Mouse (Mus musculus) forebrain, embryonic 14.5 days (tissue): ENCODE data around the gene Slc27a3. TPM values are rescaled to one million over a fixed set of nuclear protein-coding genes. Genes with fewer than 3 reads are reported as not detected.
A peak's percentile ranks its signal among the peaks of the same experiment; 100 is the strongest.

ENCODE experiments used
- ATAC-seq: fragments of 200-750 bp; cut with Nextera tagmentation; 2 replicates; pipeline ENCODE4 v1.8.0; 2017; ENCODE audit warnings: mild to moderate bottlenecking, moderate library complexity
- DNase-seq: peaks from one replicate; pipeline ENCODE4 v3.0.0-alpha.2; 2015; ENCODE audit warnings: low spot score
- H3K27ac ChIP-seq: fragments of 300-500 bp; sonication (generic); 2 replicates; pipeline ENCODE4 v1.5.1; 2014; ENCODE audit warnings: low read depth, mild to moderate bottlenecking, control low read depth, low read length, moderate library complexity
- H3K27me3 ChIP-seq: fragments of 300-500 bp; sonication (generic); replicated peaks from 2 replicates; pipeline ENCODE4 v1.6.1; 2014; ENCODE audit warnings: low read length, control low read depth, mixed read lengths; ENCODE audit not compliant: control insufficient read depth, insufficient read depth
- H3K36me3 ChIP-seq: fragments of 300-500 bp; sonication (generic); 2 replicates; pipeline ENCODE4 v1.6.1; 2014; ENCODE audit warnings: low read length, control low read depth; ENCODE audit not compliant: control insufficient read depth, insufficient read depth
- H3K4me1 ChIP-seq: fragments of 300-500 bp; sonication (generic); 2 replicates; pipeline ENCODE4 v1.6.1; 2014; ENCODE audit warnings: antibody characterized with exemption, low read length, control low read depth; ENCODE audit not compliant: control insufficient read depth, insufficient read depth
- H3K4me2 ChIP-seq: fragments of 300-500 bp; sonication (generic); 2 replicates; pipeline ENCODE4 v1.6.1; 2014; ENCODE audit warnings: mild to moderate bottlenecking, control low read depth, low read length
- H3K4me3 ChIP-seq: fragments of 300-500 bp; sonication (generic); 2 replicates; pipeline ENCODE4 v1.5.1; 2014; ENCODE audit warnings: low read depth, low read length, control low read depth
- H3K9ac ChIP-seq: fragments of 300-500 bp; sonication (generic); 2 replicates; pipeline ENCODE4 v1.6.1; 2014; ENCODE audit warnings: mild to moderate bottlenecking, low read length, control low read depth, moderate library complexity
- H3K9me3 ChIP-seq: fragments of 300-500 bp; sonication (generic); replicated peaks from 2 replicates; pipeline ENCODE4 v1.6.1; 2016; ENCODE audit warnings: low read length, control low read depth, mixed read lengths; ENCODE audit not compliant: control insufficient read depth
- WGBS: fragments of 180-500 bp; shearing (Covaris S2); extraction: QIAGEN DNeasy Blood & Tissue Kit; methylation state at CpG from one replicate; pipeline ENCODE4 v1.1.7; 2014; 5-methylcytosine and 5-hydroxymethylcytosine counted together
- polyA plus RNA-seq: library from polyadenylated mRNA; unstranded; fragments of >200 nt; fragmentation: Nextera tagmentation; extraction: Ambion mirVana; gene quantifications from 2 replicates; pipeline ENCODE4 v1.2.1, GENCODE M21; 2014

Slc27a3 gene
- polyA plus RNA-seq, 1 experiment from 2014 or later: 11.9 TPM

GRCm38 (mm10) chr3:90386817-90387216 lies 2.9 kb downstream of the Slc27a3 start:
- H3K9me3 ChIP-seq: no peaks in the 10 kb centered on the region
- H3K9ac ChIP-seq: no peak overlapping the region
- H3K27me3 ChIP-seq: no peaks in the 10 kb centered on the region
- DNase-seq (no peak), ATAC-seq (no peak)
- no peak overlapping the region for H3K4me3 ChIP-seq
- WGBS: 93% methylated on average over 10 of the region's 10 CpGs
- H3K4me1 ChIP-seq: peaks cover 21% of the 10 kb centered on the region
- H3K27ac ChIP-seq: no peak overlapping the region
- no peak overlapping the region for H3K4me2 ChIP-seq
- H3K36me3 ChIP-seq: peaks cover 25% of the 10 kb centered on the region

DNA sequence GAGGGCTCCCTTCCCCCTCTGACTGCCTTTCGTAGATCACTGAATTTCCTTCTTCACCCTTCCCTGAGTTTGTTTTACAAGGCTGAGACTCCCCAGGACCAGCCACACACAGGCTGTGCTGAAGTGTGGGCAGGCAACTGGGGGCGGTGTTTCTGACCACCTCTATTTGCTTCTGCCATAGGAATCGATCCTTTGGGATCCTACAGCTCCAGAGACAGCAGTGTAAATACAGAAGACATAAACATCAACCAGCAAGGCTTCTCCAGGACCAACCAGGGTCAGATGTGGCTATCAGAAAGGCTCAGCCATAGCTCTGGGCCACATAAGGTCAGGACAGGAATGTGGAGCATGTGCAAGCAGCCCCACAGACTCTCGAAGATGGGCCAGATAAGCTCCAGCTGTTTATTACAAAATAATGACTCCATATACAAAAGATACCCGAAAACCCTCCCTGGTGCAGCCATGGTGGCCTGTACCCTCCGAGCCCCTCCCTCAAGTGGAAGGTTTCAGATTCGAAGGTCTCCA lies 4.8 kb downstream of the Slc27a3 start:
- no peaks in the 10 kb centered on the region for H3K27me3 ChIP-seq
- H3K27ac ChIP-seq: no peak overlapping the region
- H3K9me3 ChIP-seq: no peaks in the 10 kb centered on the region
- H3K4me2 ChIP-seq: no peak overlapping the region
- peaks cover 12% of the 10 kb centered on the region; the same call in 1 of the 2 replicates for H3K36me3 ChIP-seq
- 90% methylated on average over 7 of the region's 7 CpGs for WGBS
- H3K4me3 ChIP-seq: no peak overlapping the region
- ATAC-seq (no peak), DNase-seq (no peak)
- peaks cover 17% of the 10 kb centered on the region for H3K4me1 ChIP-seq
- H3K9ac ChIP-seq: no peak overlapping the region

GRCm38 (mm10) chr3:90383690-90384089 lies 6.0 kb downstream of the Slc27a3 start:
- no peak overlapping the region for H3K4me3 ChIP-seq
- peak; percentile 66 for DNase-seq
- H3K9me3 ChIP-seq: no peaks in the 10 kb centered on the region
- 46% methylated on average over 4 of the region's 4 CpGs for WGBS
- H3K4me2 ChIP-seq: no peak overlapping the region
- peak; percentile 66 for ATAC-seq
- peaks cover 12% of the 10 kb centered on the region; the same call in 1 of the 2 replicates for H3K36me3 ChIP-seq
- H3K27me3 ChIP-seq: no peaks in the 10 kb centered on the region
- peaks cover 14% of the 10 kb centered on the region for H3K4me1 ChIP-seq
- no peak overlapping the region for H3K9ac ChIP-seq
- H3K27ac ChIP-seq: no peak overlapping the region

GRCm38 (mm10) chr3:90381727-90382126 lies 8.0 kb downstream of the Slc27a3 start:
- H3K27ac ChIP-seq: no peak overlapping the region
- H3K27me3 ChIP-seq: no peaks in the 10 kb centered on the region
- ATAC-seq (no peak), DNase-seq (no peak)
- H3K4me2 ChIP-seq: no peak overlapping the region
- H3K9me3 ChIP-seq: no peaks in the 10 kb centered on the region
- WGBS: 80% methylated on average over 11 of the region's 11 CpGs
- no peak overlapping the region for H3K4me3 ChIP-seq
- no peaks in the 10 kb centered on the region for H3K4me1 ChIP-seq
- H3K36me3 ChIP-seq: peaks cover 12% of the 10 kb centered on the region; the same call in 1 of the 2 replicates
- no peak overlapping the region for H3K9ac ChIP-seq

GRCm38 (mm10) chr3:90378496-90378895 lies 11.2 kb downstream of the Slc27a3 start:
- no peaks in the 10 kb centered on the region for H3K27me3 ChIP-seq
- whole genome bisulfite sequencing: 88% methylated on average over 5 of the region's 5 CpGs

GRCm38 (mm10) chr3:90376247-90376585 lies 13.5 kb downstream of the Slc27a3 start:
- ATAC-seq (no peak), DNase-seq (no peak)
- Histone ChIP-seq H3K4me3 (no peak overlapping the region), H3K9ac (no peak overlapping the region), H3K4me1 (no peaks in the 10 kb centered on the region), H3K27ac (no peak overlapping the region), H3K9me3 (no peaks in the 10 kb centered on the region), H3K36me3 (no peaks in the 10 kb centered on the region), H3K4me2 (no peak overlapping the region), H3K27me3 (no peaks in the 10 kb centered on the region)
- WGBS: 60% methylated on average over 1 of the region's 1 CpGs

More at GRCm38 (mm10) chr3:90378496-90378895, 11.2 kb downstream of the Slc27a3 start:
- DNase-seq (no peak), ATAC-seq (no peak)
- Histone ChIP-seq H3K9ac (no peak overlapping the region), H3K27ac (no peak overlapping the region), H3K4me1 (no peaks in the 10 kb centered on the region), H3K36me3 (no peaks in the 10 kb centered on the region), H3K4me2 (no peak overlapping the region), H3K4me3 (no peak overlapping the region), H3K9me3 (no peaks in the 10 kb centered on the region)

DNA sequence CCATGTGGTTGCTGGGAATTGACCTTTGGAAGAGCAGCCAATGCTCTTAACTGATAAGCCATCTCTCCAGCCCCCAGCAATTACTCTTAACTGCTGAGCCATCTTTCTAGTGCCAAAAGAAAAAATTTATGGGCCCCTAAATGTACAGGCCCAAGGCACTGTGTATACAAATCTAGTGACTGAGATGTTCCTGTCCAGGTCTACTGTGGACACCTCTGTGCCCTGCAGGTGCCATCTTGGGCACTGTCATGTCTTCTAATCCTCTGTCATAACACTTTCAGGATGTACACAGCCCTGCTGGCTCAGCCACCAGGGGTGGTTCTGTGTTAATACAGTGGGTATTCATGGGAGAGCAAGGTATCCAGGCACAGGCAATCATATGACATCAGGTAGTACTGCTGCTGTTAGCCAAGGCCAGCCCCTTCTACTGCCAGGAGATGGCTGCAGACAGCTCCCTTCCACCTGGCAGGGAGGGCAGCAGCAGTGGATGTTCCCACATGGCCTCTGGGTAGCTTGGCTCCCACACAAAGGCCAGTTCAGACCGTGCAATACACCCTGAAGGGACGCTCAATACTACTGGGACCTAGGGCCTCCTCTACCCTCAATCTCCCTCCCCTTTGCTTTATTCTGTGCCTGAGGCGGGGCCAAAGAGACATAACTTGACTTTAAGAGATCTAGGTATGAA lies 14.0 kb downstream of the Slc27a3 start:
- no peak overlapping the region for H3K27ac ChIP-seq
- H3K9ac ChIP-seq: no peak overlapping the region
- no peaks in the 10 kb centered on the region for H3K4me1 ChIP-seq
- no peak overlapping the region for H3K4me2 ChIP-seq
- H3K9me3 ChIP-seq: no peaks in the 10 kb centered on the region
- ATAC-seq (no peak), DNase-seq (no peak)
- H3K4me3 ChIP-seq: no peak overlapping the region
- no peaks in the 10 kb centered on the region for H3K36me3 ChIP-seq
- WGBS: 48% methylated on average over 3 of the region's 3 CpGs
- no peaks in the 10 kb centered on the region for H3K27me3 ChIP-seq

GRCm38 (mm10) chr3:90374368-90374767 lies 15.4 kb downstream of the Slc27a3 start:
- WGBS: 84% methylated on average over 4 of the region's 4 CpGs
- Histone ChIP-seq H3K9me3 (no peaks in the 10 kb centered on the region), H3K27ac (no peak overlapping the region), H3K27me3 (no peaks in the 10 kb centered on the region), H3K4me1 (no peaks in the 10 kb centered on the region), H3K9ac (no peak overlapping the region), H3K36me3 (no peaks in the 10 kb centered on the region), H3K4me3 (no peak overlapping the region), H3K4me2 (no peak overlapping the region)
- ATAC-seq (no peak), DNase-seq (no peak)

GRCm38 (mm10) chr3:90373432-90374028 lies 16.2 kb downstream of the Slc27a3 start:
- H3K4me3 ChIP-seq: no peak overlapping the region
- H3K27ac ChIP-seq: no peak overlapping the region
- H3K27me3 ChIP-seq: no peaks in the 10 kb centered on the region
- H3K4me1 ChIP-seq: no peaks in the 10 kb centered on the region
- H3K9me3 ChIP-seq: no peaks in the 10 kb centered on the region
- ATAC-seq (peak; percentile 82; the same call in 1 of the 2 replicates), DNase-seq (peak; percentile 94)
- 27% methylated on average over 4 of the region's 4 CpGs for WGBS
- no peak overlapping the region for H3K9ac ChIP-seq
- no peaks in the 10 kb centered on the region for H3K36me3 ChIP-seq
- H3K4me2 ChIP-seq: no peak overlapping the region
